Mouse (Mus musculus) kidney, adult 2 months (tissue): ENCODE measurements at regions not wholly inside any gene's neighbourhood (a gene's known extent, or its start where the extent isn't known, plus 50 kb on each side); places are given as distances from the start of the nearest gene placed in this dataset.

Source experiments
- CTCF ChIP-seq: fragments of 200-500 bp; conservative IDR thresholded peaks from 2 replicates; pipeline ENCODE4 v1.5.1; 2011; ENCODE audit warnings: low read depth, mild to moderate bottlenecking, control low read depth, low read length, moderate library complexity, mixed read lengths; ENCODE audit not compliant: insufficient read depth, insufficient read length
- POLR2A ChIP-seq: fragments of 200-500 bp; IDR thresholded peaks from one replicate; pipeline ENCODE4 v1.6.1; 2011; ENCODE audit warnings: low read depth, low read length, control low read depth

- TF ChIP-seq POLR2A, result no peak
- TF ChIP-seq CTCF, result no peak
Observed at GRCm38 (mm10) chr8:35022649-35023048, 742.9 kb upstream of the Gm19410 start.
